Mouse (Mus musculus) ovary, adult 10 weeks (tissue): ENCODE results near the gene Sapcd1. TPM values are rescaled to one million over a fixed set of nuclear protein-coding genes. Genes with fewer than 3 reads are reported as not detected.

Experiments
- polyA plus RNA-seq: library from polyadenylated mRNA; stranded (reverse); fragments of 350-450 nt; fragmentation: Illumina TruSeq; extraction: RNeasy Lipid Tissue Mini Kit (QIAGEN cat#74804); gene quantifications from one replicate; pipeline ENCODE4 v1.2.3, GENCODE M21; 2014

The Sapcd1 gene
- not detected for polyA plus RNA-seq

GRCm38 (mm10) chr17:35027277-35028068 lies at the start of gene Sapcd1:
Sapcd1 (minus strand) TSS chr17:35028016.

GRCm38 (mm10) chr17:35076507-35077176 lies 48.8 kb upstream of the Sapcd1 start, which contains the start of gene Ly6g6e:
Ly6g6e (plus strand) TSS chr17:35076902.

GRCm38 (mm10) chr17:35066084-35066483 lies 38.3 kb upstream of the Sapcd1 start, which contains the start of gene Mpig6b:
Mpig6b (minus strand) TSS chr17:35066184.

GRCm38 (mm10) chr17:35064951-35065947 lies 37.4 kb upstream of the Sapcd1 start, which contains the start of gene Ly6g6c:
Ly6g6c (plus strand) TSS chr17:35065388.

GRCm38 (mm10) chr17:35058911-35059892 lies 31.4 kb upstream of the Sapcd1 start, which contains the start of gene Ddah2:
Ddah2 (plus strand) TSS chr17:35059035.

GRCm38 (mm10) chr17:35049561-35050016 lies 21.8 kb upstream of the Sapcd1 start, which contains the start of gene Clic1:
Clic1 (plus strand) TSS chr17:35049966.

GRCm38 (mm10) chr17:35046681-35047455 lies 19.1 kb upstream of the Sapcd1 start, which contains the start of gene Msh5:
Msh5 (minus strand) TSS chr17:35046745.

GRCm38 (mm10) chr17:35016376-35016775 lies 11.4 kb downstream of the Sapcd1 start, which contains the start of gene Vwa7:
Vwa7 (plus strand) TSS chr17:35016579.

GRCm38 (mm10) chr17:35000717-35001451 lies 26.9 kb downstream of the Sapcd1 start, which contains the start of gene Vars:
Vars (plus strand) TSS chr17:35000987.

GRCm38 (mm10) chr17:34981690-34982180 lies 46.1 kb downstream of the Sapcd1 start, which contains the start of gene Lsm2:
Lsm2 (plus strand) TSS chr17:34981862.

Other genes starting within 250 kb of the Sapcd1 start
- not detected for gene Cyp21a1, start 223.5 kb downstream of the Sapcd1 start, polyA plus RNA-seq
- gene Stk19, start 191.1 kb downstream of the Sapcd1 start, polyA plus RNA-seq = 4.4 TPM
- gene Dxo, start 191.0 kb downstream of the Sapcd1 start, polyA plus RNA-seq = 1.9 TPM
- 2.9 TPM for gene Skiv2l, start 177.8 kb downstream of the Sapcd1 start, polyA plus RNA-seq
- gene Nelfe, start 177.6 kb downstream of the Sapcd1 start, polyA plus RNA-seq = 1.8 TPM
- not detected for gene Cfb, start 165.5 kb downstream of the Sapcd1 start, polyA plus RNA-seq
- 10.8 TPM for gene Zbtb12, start 148.5 kb downstream of the Sapcd1 start, polyA plus RNA-seq
- gene Gm20547, start 146.0 kb downstream of the Sapcd1 start, polyA plus RNA-seq = 1.0 TPM
- gene C2, start 129.8 kb downstream of the Sapcd1 start, polyA plus RNA-seq = 11.5 TPM
- 9.4 TPM for gene Ehmt2, start 129.5 kb downstream of the Sapcd1 start, polyA plus RNA-seq
- 0.20 TPM for gene Slc44a4, start 113.5 kb downstream of the Sapcd1 start, polyA plus RNA-seq
- 1.8 TPM for gene Neu1, start 96.8 kb downstream of the Sapcd1 start, polyA plus RNA-seq
- 16.9 TPM for gene Hspa1b, start 68.8 kb downstream of the Sapcd1 start, polyA plus RNA-seq
- gene Gm20481, start 58.1 kb downstream of the Sapcd1 start, polyA plus RNA-seq = not detected
- 8.2 TPM for gene Hspa1a, start 55.9 kb downstream of the Sapcd1 start, polyA plus RNA-seq
- not detected for gene Hspa1l, start 55.3 kb downstream of the Sapcd1 start, polyA plus RNA-seq
- gene Lsm2, start 46.2 kb downstream of the Sapcd1 start, polyA plus RNA-seq = 19.2 TPM
- gene Vars, start 27.0 kb downstream of the Sapcd1 start, polyA plus RNA-seq = 6.0 TPM
- gene Vwa7, start 11.4 kb downstream of the Sapcd1 start, polyA plus RNA-seq = not detected
- 0.68 TPM for gene Msh5, start 18.7 kb upstream of the Sapcd1 start, polyA plus RNA-seq
- 25.1 TPM for gene Clic1, start 21.9 kb upstream of the Sapcd1 start, polyA plus RNA-seq
- gene Ddah2, start 31.0 kb upstream of the Sapcd1 start, polyA plus RNA-seq = 2.7 TPM
- not detected for gene Ly6g6c, start 37.4 kb upstream of the Sapcd1 start, polyA plus RNA-seq
- gene Mpig6b, start 38.2 kb upstream of the Sapcd1 start, polyA plus RNA-seq = 0.20 TPM
- not detected for gene Ly6g6e, start 48.9 kb upstream of the Sapcd1 start, polyA plus RNA-seq
- gene Ly6g6d, start 50.0 kb upstream of the Sapcd1 start, polyA plus RNA-seq = not detected
- gene Ly6g6f, start 57.6 kb upstream of the Sapcd1 start, polyA plus RNA-seq = not detected
- 3.5 TPM for gene Abhd16a, start 61.2 kb upstream of the Sapcd1 start, polyA plus RNA-seq
- gene Ly6g5c, start 80.3 kb upstream of the Sapcd1 start, polyA plus RNA-seq = not detected
- gene Ly6g5b, start 87.4 kb upstream of the Sapcd1 start, polyA plus RNA-seq = not detected
- gene Gpank1, start 93.4 kb upstream of the Sapcd1 start, polyA plus RNA-seq = 0.91 TPM
- gene Csnk2b, start 94.0 kb upstream of the Sapcd1 start, polyA plus RNA-seq = 117 TPM
- gene D17H6S53E, start 98.4 kb upstream of the Sapcd1 start, polyA plus RNA-seq = 0.83 TPM
- not detected for gene Apom, start 104.0 kb upstream of the Sapcd1 start, polyA plus RNA-seq
- 9.7 TPM for gene Bag6, start 107.2 kb upstream of the Sapcd1 start, polyA plus RNA-seq
- gene Prrc2a, start 136.9 kb upstream of the Sapcd1 start, polyA plus RNA-seq = 10.0 TPM
- 5.8 TPM for gene Aif1, start 148.1 kb upstream of the Sapcd1 start, polyA plus RNA-seq
- not detected for gene Lst1, start 160.4 kb upstream of the Sapcd1 start, polyA plus RNA-seq
- gene Ltb, start 166.4 kb upstream of the Sapcd1 start, polyA plus RNA-seq = not detected
- gene Tnf, start 174.0 kb upstream of the Sapcd1 start, polyA plus RNA-seq = not detected
- gene Lta, start 177.3 kb upstream of the Sapcd1 start, polyA plus RNA-seq = not detected
- gene Gm16181, start 192.8 kb upstream of the Sapcd1 start, polyA plus RNA-seq = not detected
- gene Atp6v1g2, start 205.6 kb upstream of the Sapcd1 start, polyA plus RNA-seq = 5.4 TPM
- not detected for gene Nfkbil1, start 207.8 kb upstream of the Sapcd1 start, polyA plus RNA-seq
- 7.3 TPM for gene Ddx39b, start 213.7 kb upstream of the Sapcd1 start, polyA plus RNA-seq
- 26.9 TPM for gene H2-D1, start 234.7 kb upstream of the Sapcd1 start, polyA plus RNA-seq